Mouse (Mus musculus): ENCODE data around the gene Taf4. TPM values are rescaled to one million over a fixed set of nuclear protein-coding genes. Genes with fewer than 3 reads are reported as not detected.

The Taf4 gene
- polyA plus RNA-seq, 1 experiment from 2014 or later: 1.6 TPM

DNA sequence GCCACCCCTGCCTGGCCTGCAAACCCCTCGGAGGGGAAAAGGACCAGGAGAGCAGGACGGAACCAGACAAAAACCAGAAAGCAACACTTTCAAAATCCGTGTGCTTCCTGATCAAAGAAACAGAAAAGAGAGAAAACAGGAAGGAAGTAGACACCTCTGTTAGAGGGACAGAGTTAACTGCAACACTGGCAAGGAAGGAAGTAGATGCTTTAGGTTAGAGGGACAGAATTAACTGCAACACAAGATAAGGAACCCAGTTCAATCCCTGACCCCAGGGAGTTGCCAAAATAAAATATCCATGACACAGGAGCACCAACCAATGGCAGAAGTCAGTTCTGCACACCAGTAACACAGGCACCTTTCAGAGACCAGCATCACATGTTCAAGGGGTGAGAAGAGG is 42.3 kb downstream of the Taf4 start:
- H3K9ac ChIP-seq (ENCODE audit: low read depth, low read length): no peak overlapping the region
- no peak overlapping the region for H3K27ac ChIP-seq (ENCODE audit: low read length)
- H3K27me3 ChIP-seq (ENCODE audit: control insufficient read depth, insufficient read depth, low read depth, low read length): no peaks in the 10 kb centered on the region
- H3K36me3 ChIP-seq (ENCODE audit: control insufficient read depth, insufficient read depth): peaks cover 16% of the 10 kb centered on the region
- no peak overlapping the region for H3K4me3 ChIP-seq (ENCODE audit: low read depth, low read length)
- ATAC-seq (ENCODE audit: low read depth): no peak
- no peaks in the 10 kb centered on the region for H3K9me3 ChIP-seq (replicated peaks; ENCODE audit: control insufficient read depth, low read length)
- peaks cover 2% of the 10 kb centered on the region for H3K4me1 ChIP-seq (ENCODE audit: control insufficient read depth, low read depth, low read length)
- H3K4me2 ChIP-seq (ENCODE audit: low read depth, low read length): no peak overlapping the region
- WGBS (ENCODE audit: insufficient replicate concordance): 52% methylated on average over 3 of the region's 3 CpGs

DNA sequence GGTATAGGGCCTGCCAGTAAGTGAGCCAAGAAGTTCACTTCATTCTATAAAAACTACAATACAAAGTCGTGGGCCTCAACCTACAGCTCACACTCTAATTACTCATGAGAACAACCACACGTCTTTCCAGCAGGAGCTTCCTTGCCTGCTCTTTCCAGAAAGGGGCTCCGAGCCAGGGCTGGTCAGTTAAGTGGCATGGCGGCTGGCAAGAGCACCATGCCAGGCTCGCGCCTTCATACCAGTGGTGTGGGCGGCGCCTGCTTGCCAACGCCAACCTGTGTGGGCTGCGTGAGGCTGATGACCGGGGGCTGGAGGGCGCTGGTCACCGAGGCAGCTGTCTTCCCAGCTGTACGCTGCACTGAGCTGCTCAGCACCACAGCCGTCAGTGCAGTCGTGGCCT is 44.7 kb downstream of the Taf4 start:
- Histone ChIP-seq H3K9ac (ENCODE audit: low read depth, low read length) (no peak overlapping the region), H3K4me2 (ENCODE audit: low read depth, low read length) (no peak overlapping the region), H3K9me3 (replicated peaks; ENCODE audit: control insufficient read depth, low read length) (no peaks in the 10 kb centered on the region), H3K4me1 (ENCODE audit: control insufficient read depth, low read depth, low read length) (no peaks in the 10 kb centered on the region; the same call in 1 of the 2 replicates), H3K27ac (ENCODE audit: low read length) (no peak overlapping the region), H3K36me3 (ENCODE audit: control insufficient read depth, insufficient read depth) (peaks cover 20% of the 10 kb centered on the region), H3K27me3 (ENCODE audit: control insufficient read depth, insufficient read depth, low read depth, low read length) (no peaks in the 10 kb centered on the region), H3K4me3 (ENCODE audit: low read depth, low read length) (no peak overlapping the region)
- WGBS (ENCODE audit: insufficient replicate concordance): 86% methylated on average over 16 of the region's 16 CpGs
- ATAC-seq (ENCODE audit: low read depth): no peak

DNA sequence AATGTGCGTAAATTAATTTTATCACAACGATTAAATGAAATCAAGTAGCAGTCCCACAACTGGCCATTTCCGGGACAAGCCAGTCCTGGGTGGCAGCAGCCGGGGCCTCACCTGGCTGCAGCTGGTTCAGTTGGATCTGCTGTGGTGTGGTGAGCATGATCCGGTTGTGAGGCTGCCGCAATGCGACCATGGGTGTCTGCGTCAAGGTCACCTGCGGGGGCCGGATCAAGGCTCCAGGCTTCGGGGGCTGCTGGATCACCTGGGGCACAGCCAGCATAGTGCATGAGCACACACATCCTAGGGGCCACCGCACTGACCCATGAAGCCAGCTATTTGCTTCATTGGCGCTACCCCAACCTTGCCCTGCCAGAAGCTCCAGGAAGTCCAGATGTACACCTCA is 47.3 kb downstream of the Taf4 start:
- WGBS (ENCODE audit: insufficient replicate concordance): 88% methylated on average over 13 of the region's 13 CpGs
- no peak overlapping the region for H3K9ac ChIP-seq (ENCODE audit: low read depth, low read length)
- H3K36me3 ChIP-seq (ENCODE audit: control insufficient read depth, insufficient read depth): peaks cover 21% of the 10 kb centered on the region
- ATAC-seq (ENCODE audit: low read depth): no peak
- H3K4me1 ChIP-seq (ENCODE audit: control insufficient read depth, low read depth, low read length): no peaks in the 10 kb centered on the region
- H3K9me3 ChIP-seq (replicated peaks; ENCODE audit: control insufficient read depth, low read length): no peaks in the 10 kb centered on the region
- H3K27ac ChIP-seq (ENCODE audit: low read length): no peak overlapping the region
- no peaks in the 10 kb centered on the region for H3K27me3 ChIP-seq (ENCODE audit: control insufficient read depth, insufficient read depth, low read depth, low read length)
- no peak overlapping the region for H3K4me3 ChIP-seq (ENCODE audit: low read depth, low read length)
- no peak overlapping the region for H3K4me2 ChIP-seq (ENCODE audit: low read depth, low read length)

DNA sequence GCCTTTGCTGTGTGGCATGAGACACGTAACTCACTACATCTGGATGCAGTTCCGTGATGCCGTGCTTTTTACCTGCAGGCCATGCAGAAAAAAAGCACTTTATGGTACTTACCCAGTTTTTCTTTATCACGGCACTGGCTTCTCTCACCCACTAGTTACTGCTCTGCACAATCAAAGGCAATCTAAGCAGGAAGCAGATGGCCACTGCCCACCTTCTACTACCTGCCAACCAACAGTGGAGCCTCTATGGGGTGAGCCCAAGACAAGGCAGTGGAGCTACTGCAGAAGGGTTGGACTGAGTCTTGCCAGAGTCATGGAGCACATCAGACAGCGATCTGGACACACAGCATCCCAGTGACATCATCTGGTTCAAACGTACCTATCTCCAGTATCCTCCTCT is 52.4 kb downstream of the Taf4 start:
- Histone ChIP-seq H3K36me3 (ENCODE audit: control insufficient read depth, insufficient read depth) (peaks cover 36% of the 10 kb centered on the region), H3K4me2 (ENCODE audit: low read depth, low read length) (no peak overlapping the region), H3K9ac (ENCODE audit: low read depth, low read length) (no peak overlapping the region), H3K9me3 (replicated peaks; ENCODE audit: control insufficient read depth, low read length) (no peaks in the 10 kb centered on the region), H3K4me3 (ENCODE audit: low read depth, low read length) (no peak overlapping the region), H3K27me3 (ENCODE audit: control insufficient read depth, insufficient read depth, low read depth, low read length) (no peaks in the 10 kb centered on the region), H3K27ac (ENCODE audit: low read length) (no peak overlapping the region), H3K4me1 (ENCODE audit: control insufficient read depth, low read depth, low read length) (no peaks in the 10 kb centered on the region)
- ATAC-seq (ENCODE audit: low read depth): no peak
- WGBS (ENCODE audit: insufficient replicate concordance): 87% methylated on average over 6 of the region's 6 CpGs

DNA sequence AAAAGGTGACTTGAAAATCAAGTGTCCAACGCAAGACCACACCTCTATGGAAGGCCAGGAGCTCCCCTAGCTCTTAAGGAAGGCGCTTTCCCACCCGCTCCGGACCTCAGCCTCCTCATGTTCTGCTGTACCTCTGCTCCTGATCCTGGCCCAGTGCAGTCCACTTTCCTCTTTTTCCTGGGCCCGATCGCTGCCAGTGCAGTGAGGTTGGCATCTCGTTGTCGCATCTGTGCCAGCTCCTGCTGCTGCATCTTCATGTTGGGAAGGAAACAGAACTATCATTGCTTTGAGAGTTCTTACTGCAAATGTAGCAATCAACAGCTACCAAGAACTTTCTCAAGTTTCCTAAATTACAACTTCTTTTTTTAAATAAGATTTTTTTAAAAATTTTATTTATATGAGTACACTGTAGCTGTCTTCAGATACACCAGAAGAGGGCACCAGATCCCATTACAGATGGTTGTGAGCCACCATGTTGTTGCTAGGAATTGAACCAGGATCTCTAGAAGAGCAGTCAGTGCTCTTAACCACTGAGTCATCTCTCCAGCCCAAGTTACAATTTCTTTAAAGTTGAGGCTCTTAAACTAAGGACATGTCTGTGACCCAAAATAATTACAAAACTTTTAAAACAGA is 55.3 kb downstream of the Taf4 start:
- no peak overlapping the region for H3K4me2 ChIP-seq (ENCODE audit: low read depth, low read length)
- no peak overlapping the region for H3K4me3 ChIP-seq (ENCODE audit: low read depth, low read length)
- H3K9me3 ChIP-seq (replicated peaks; ENCODE audit: control insufficient read depth, low read length): no peaks in the 10 kb centered on the region
- H3K27ac ChIP-seq (ENCODE audit: low read length): no peak overlapping the region
- no peak for ATAC-seq (ENCODE audit: low read depth)
- H3K4me1 ChIP-seq (ENCODE audit: control insufficient read depth, low read depth, low read length): no peaks in the 10 kb centered on the region
- H3K27me3 ChIP-seq (ENCODE audit: control insufficient read depth, insufficient read depth, low read depth, low read length): no peaks in the 10 kb centered on the region
- H3K9ac ChIP-seq (ENCODE audit: low read depth, low read length): no peak overlapping the region
- H3K36me3 ChIP-seq (ENCODE audit: control insufficient read depth, insufficient read depth): peaks cover 35% of the 10 kb centered on the region
- 82% methylated on average over 8 of the region's 8 CpGs for WGBS (ENCODE audit: insufficient replicate concordance)

DNA sequence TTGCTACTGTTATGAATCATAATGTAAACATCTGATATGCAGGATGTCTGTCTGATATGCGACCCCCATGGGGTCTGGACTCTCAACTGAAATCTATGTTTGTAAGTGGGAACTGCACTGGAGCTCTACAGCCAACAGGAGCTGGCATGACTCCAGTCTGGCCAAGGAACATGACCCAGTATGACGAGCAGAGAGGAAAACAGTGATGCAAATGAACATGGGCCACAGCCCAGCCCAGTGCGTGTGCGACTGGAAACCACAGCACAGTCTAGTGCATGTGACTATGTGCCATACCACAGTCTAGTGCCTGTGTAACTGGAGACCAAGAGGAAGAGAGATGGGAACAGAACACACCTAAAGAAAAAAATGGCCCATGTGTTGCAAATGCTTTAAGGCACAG is 56.4 kb downstream of the Taf4 start:
- Histone ChIP-seq H3K9me3 (replicated peaks; ENCODE audit: control insufficient read depth, low read length) (no peaks in the 10 kb centered on the region), H3K4me2 (ENCODE audit: low read depth, low read length) (no peak overlapping the region), H3K4me3 (ENCODE audit: low read depth, low read length) (no peak overlapping the region), H3K4me1 (ENCODE audit: control insufficient read depth, low read depth, low read length) (no peaks in the 10 kb centered on the region), H3K36me3 (ENCODE audit: control insufficient read depth, insufficient read depth) (peaks cover 37% of the 10 kb centered on the region), H3K27ac (ENCODE audit: low read length) (no peak overlapping the region), H3K9ac (ENCODE audit: low read depth, low read length) (no peak overlapping the region), H3K27me3 (ENCODE audit: control insufficient read depth, insufficient read depth, low read depth, low read length) (no peaks in the 10 kb centered on the region)
- WGBS (ENCODE audit: insufficient replicate concordance): 75% methylated on average over 4 of the region's 4 CpGs
- ATAC-seq (ENCODE audit: low read depth): no peak

DNA sequence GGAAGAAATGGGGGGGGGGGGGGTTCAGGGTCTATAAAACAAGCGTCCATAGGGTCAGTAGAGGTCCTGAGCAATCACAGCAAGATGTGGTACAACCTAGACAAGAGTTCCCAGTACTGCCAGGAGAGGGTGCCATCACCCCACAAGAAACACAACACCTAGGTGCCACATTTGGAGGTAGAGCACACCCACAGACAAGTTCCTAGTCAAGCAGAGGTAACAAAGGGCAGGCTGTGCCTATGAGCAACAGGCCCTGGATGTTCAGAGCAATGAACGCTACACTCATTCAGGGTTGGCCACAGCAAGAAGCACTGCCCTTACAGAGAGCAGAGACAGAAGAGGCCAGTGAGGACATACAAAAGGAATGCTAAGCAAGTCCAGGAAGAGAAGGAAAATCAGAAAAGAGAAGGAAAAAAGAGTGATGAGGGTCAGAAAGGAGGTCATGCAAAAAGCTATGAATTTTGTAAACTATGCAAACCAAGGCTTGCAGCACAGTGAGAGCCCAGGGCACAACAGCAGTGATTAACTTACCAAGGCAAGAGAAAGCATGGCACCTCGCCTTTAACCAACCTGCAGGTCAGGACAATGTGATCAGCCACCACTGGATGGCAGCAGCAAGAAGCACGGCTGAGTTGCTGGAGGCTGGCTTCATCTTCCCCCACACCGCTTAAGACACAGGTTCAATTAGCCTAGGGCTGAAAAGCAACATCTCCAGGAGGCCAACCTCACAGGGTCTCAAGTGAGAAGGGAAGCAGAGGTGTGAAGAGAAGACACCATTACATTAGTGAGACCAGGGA is 59.4 kb downstream of the Taf4 start:
- WGBS (ENCODE audit: insufficient replicate concordance): 51% methylated on average over 5 of the region's 5 CpGs
- peak; percentile 50; the same call in 1 of the 2 replicates for ATAC-seq (ENCODE audit: low read depth)
- no peak overlapping the region for H3K4me3 ChIP-seq (ENCODE audit: low read depth, low read length)
- no peak overlapping the region for H3K4me2 ChIP-seq (ENCODE audit: low read depth, low read length)
- no peaks in the 10 kb centered on the region for H3K4me1 ChIP-seq (ENCODE audit: control insufficient read depth, low read depth, low read length)
- H3K27ac ChIP-seq (ENCODE audit: low read length): no peak overlapping the region
- H3K27me3 ChIP-seq (ENCODE audit: control insufficient read depth, insufficient read depth, low read depth, low read length): no peaks in the 10 kb centered on the region
- no peak overlapping the region for H3K9ac ChIP-seq (ENCODE audit: low read depth, low read length)
- no peaks in the 10 kb centered on the region for H3K9me3 ChIP-seq (replicated peaks; ENCODE audit: control insufficient read depth, low read length)
- peaks cover 38% of the 10 kb centered on the region for H3K36me3 ChIP-seq (ENCODE audit: control insufficient read depth, insufficient read depth)

DNA sequence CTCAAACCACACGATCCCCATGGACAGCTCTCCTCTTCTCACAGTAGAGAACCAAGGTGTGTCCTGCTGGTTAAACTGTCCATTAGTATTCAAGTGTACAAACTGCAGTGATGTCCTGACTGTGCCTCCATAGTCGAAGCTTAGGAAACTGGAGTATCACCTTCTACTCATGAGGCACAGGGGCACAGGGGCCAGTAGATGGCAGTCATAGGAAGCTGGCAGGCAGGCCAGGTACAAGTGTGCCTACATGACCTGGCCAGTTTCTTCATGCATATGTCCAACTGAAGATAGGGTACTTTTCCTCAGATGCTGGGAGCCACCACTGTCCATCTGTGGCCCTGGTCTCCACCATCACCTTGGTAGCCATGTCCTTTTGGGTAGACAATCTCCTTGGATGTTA is 62.2 kb downstream of the Taf4 start:
- Histone ChIP-seq H3K9ac (ENCODE audit: low read depth, low read length) (no peak overlapping the region), H3K36me3 (ENCODE audit: control insufficient read depth, insufficient read depth) (peaks cover 27% of the 10 kb centered on the region), H3K4me2 (ENCODE audit: low read depth, low read length) (no peak overlapping the region), H3K27me3 (ENCODE audit: control insufficient read depth, insufficient read depth, low read depth, low read length) (no peaks in the 10 kb centered on the region), H3K4me3 (ENCODE audit: low read depth, low read length) (no peak overlapping the region), H3K27ac (ENCODE audit: low read length) (no peak overlapping the region), H3K4me1 (ENCODE audit: control insufficient read depth, low read depth, low read length) (no peaks in the 10 kb centered on the region), H3K9me3 (replicated peaks; ENCODE audit: control insufficient read depth, low read length) (no peaks in the 10 kb centered on the region)
- ATAC-seq (ENCODE audit: low read depth): no peak
- WGBS (ENCODE audit: insufficient replicate concordance): 69% methylated on average over 2 of the region's 2 CpGs

DNA sequence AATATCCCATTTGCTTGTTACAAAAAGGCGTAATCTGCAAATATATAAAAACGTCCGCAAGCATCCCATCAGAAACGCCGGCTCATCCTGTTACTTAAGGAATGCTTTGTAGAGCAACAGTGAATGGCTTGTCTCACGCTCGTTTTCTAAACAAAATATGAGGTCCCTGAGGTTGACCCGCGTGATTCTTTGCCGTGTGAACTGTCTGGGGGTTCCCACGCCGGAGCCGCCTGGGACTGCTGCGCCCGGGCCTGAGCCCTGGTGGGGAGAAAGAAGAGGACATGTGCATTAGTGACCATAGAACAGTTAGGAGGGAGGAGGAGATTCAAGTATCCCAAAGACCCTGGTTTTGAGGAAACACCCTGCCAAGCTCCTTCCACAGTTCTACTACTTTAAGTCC is 63.1 kb downstream of the Taf4 start:
- Histone ChIP-seq H3K4me3 (ENCODE audit: low read depth, low read length) (no peak overlapping the region), H3K9ac (ENCODE audit: low read depth, low read length) (no peak overlapping the region), H3K9me3 (replicated peaks; ENCODE audit: control insufficient read depth, low read length) (no peaks in the 10 kb centered on the region), H3K4me1 (ENCODE audit: control insufficient read depth, low read depth, low read length) (no peaks in the 10 kb centered on the region), H3K27ac (ENCODE audit: low read length) (no peak overlapping the region), H3K4me2 (ENCODE audit: low read depth, low read length) (no peak overlapping the region), H3K27me3 (ENCODE audit: control insufficient read depth, insufficient read depth, low read depth, low read length) (no peaks in the 10 kb centered on the region), H3K36me3 (ENCODE audit: control insufficient read depth, insufficient read depth) (peaks cover 27% of the 10 kb centered on the region)
- WGBS (ENCODE audit: insufficient replicate concordance): 89% methylated on average over 15 of the region's 15 CpGs
- no peak for ATAC-seq (ENCODE audit: low read depth)

All from liver, embryonic 16.5 days (tissue).